26 mouse cellular contexts compared by ENCODE assay signal in genomic region chr16:30165667-30166180, GRCm38 (mm10).
DNase-seq lines count a peak whose midpoint lies in the region; ATAC-seq and TF ChIP-seq lines count a peak whose summit lies in the region.
"Had no signal": no experiment of that assay in that cellular context is flagged by ENCODE, and none has a peak within 500 bp of the region (broad histone marks: within the 10 kb centered on the region; RNA-seq: fewer than 3 reads in every experiment).

No protein-coding gene starts in this region.

- no peaks in the 10 kb centered on the region for H3K36me3 ChIP-seq in kidney, adult 2 months (ENCODE audit: control insufficient read depth, insufficient read depth, low read length)
- no peaks in the 10 kb centered on the region for H3K36me3 ChIP-seq in ES-Bruce4 (ENCODE audit: control insufficient read depth, insufficient read depth, low read length, poor library complexity, severe bottlenecking)
- no peaks in the 10 kb centered on the region for H3K36me3 ChIP-seq in stomach, postnatal 0 days (ENCODE audit: control insufficient read depth, insufficient read depth, low read length)
- H3K36me3 ChIP-seq: forebrain, embryonic 10.5 days; heart, embryonic 12.5 days; heart, embryonic 15.5 days; hindbrain, embryonic 10.5 days; hindbrain, embryonic 13.5 days; intestine, embryonic 15.5 days had no signal

- no peak overlapping the region for H3K4me3 ChIP-seq in kidney, adult 2 months (ENCODE audit: insufficient read depth, low read depth, low read length)
- H3K4me3 ChIP-seq in ES-Bruce4 (ENCODE audit: low read depth, low read length) = no peak overlapping the region
- H3K4me3 ChIP-seq in stomach, postnatal 0 days (ENCODE audit: low read depth, low read length) = no peak overlapping the region
- H3K4me3 ChIP-seq: forebrain, embryonic 10.5 days; gastrocnemius, adult 2 months; heart, embryonic 12.5 days; heart, embryonic 15.5 days; hindbrain, embryonic 10.5 days; hindbrain, embryonic 13.5 days; intestine, embryonic 15.5 days had no signal

- H3K9ac ChIP-seq in ES-Bruce4 (ENCODE audit: low read depth, poor library complexity, severe bottlenecking) = no peak overlapping the region
- no peak overlapping the region for H3K9ac ChIP-seq in stomach, postnatal 0 days (ENCODE audit: low read length)
- H3K9ac ChIP-seq: forebrain, postnatal 0 days; heart, embryonic 12.5 days; heart, embryonic 15.5 days; hindbrain, embryonic 13.5 days; intestine, embryonic 15.5 days had no signal

- no peak for TF ChIP-seq POLR2A in kidney, adult 2 months (IDR thresholded peaks at IDR 0.05; ENCODE audit: low read depth, low read length)
- no peak for TF ChIP-seq POLR2A in ES-Bruce4 (IDR thresholded peaks at IDR 0.05; ENCODE audit: insufficient read depth, low read length)

- H3K27ac ChIP-seq in kidney, adult 2 months (ENCODE audit: insufficient read depth, low read depth, low read length) = no peak overlapping the region
- H3K27ac ChIP-seq in ES-Bruce4 (ENCODE audit: insufficient read depth, low read length) = no peak overlapping the region
- no peak overlapping the region for H3K27ac ChIP-seq in stomach, postnatal 0 days (replicated peaks)
- H3K27ac ChIP-seq: forebrain, embryonic 10.5 days; gastrocnemius, adult 2 months; heart, embryonic 15.5 days; hindbrain, embryonic 10.5 days; hindbrain, embryonic 13.5 days; intestine, embryonic 15.5 days had no signal

- ATAC-seq in stomach, postnatal 0 days (ENCODE audit: low FRiP score, low TSS enrichment) = no peak
- ATAC-seq: forebrain, embryonic 14.5 days; forebrain, postnatal 0 days; hindbrain, embryonic 16.5 days; intestine, embryonic 15.5 days had no signal

- no peaks in the 10 kb centered on the region for H3K27me3 ChIP-seq in kidney, adult 2 months (replicated peaks; ENCODE audit: control insufficient read depth, insufficient read depth, low read length)
- H3K27me3 ChIP-seq in ES-Bruce4 (ENCODE audit: control insufficient read depth, insufficient read depth, low read length, poor library complexity, severe bottlenecking) = no peaks in the 10 kb centered on the region
- H3K27me3 ChIP-seq in stomach, postnatal 0 days (ENCODE audit: control insufficient read depth, insufficient read depth, low read length) = no peaks in the 10 kb centered on the region
- H3K27me3 ChIP-seq: intestine, embryonic 15.5 days had no signal

- H3K4me1 ChIP-seq in kidney, adult 2 months (ENCODE audit: control insufficient read depth, insufficient read depth, low read length) = no peaks in the 10 kb centered on the region; the same call in 1 of the 2 replicates
- peaks cover 3% of the 10 kb centered on the region for H3K4me1 ChIP-seq in ES-Bruce4 (ENCODE audit: control insufficient read depth, insufficient read depth, low read length)
- no peaks in the 10 kb centered on the region for H3K4me1 ChIP-seq in stomach, postnatal 0 days (replicated peaks; ENCODE audit: control insufficient read depth, insufficient read depth)
- H3K4me1 ChIP-seq: heart, embryonic 15.5 days; hindbrain, embryonic 13.5 days had no signal

- H3K4me2 ChIP-seq in stomach, postnatal 0 days (replicated peaks; ENCODE audit: low read depth) = no peak overlapping the region
- H3K4me2 ChIP-seq: heart, embryonic 12.5 days; heart, embryonic 15.5 days; hindbrain, embryonic 13.5 days; intestine, embryonic 15.5 days had no signal

- TF ChIP-seq EP300 in ES-Bruce4 (IDR thresholded peaks at IDR 0.05; ENCODE audit: insufficient read depth, low read depth, low read length) = no peak
- no peak for TF ChIP-seq EP300 in stomach, postnatal 0 days (optimal IDR thresholded peaks at IDR 0.05)

- no peak for DNase-seq in kidney, adult 2 months
- DNase-seq in kidney, postnatal 14 days = no peak
- DNase-seq in R1 (ENCODE audit: low read depth, low spot score) = peak; percentile 70
- no peak for DNase-seq in cerebellum, adult 11 months
- no peak for DNase-seq in stomach, postnatal 0 days (ENCODE audit: low spot score)
- DNase-seq in heart, adult 18-20 months = no peak
- DNase-seq: adrenal gland, postnatal 10 days; adrenal gland, postnatal 36 days; B cell, adult 2 months; cerebellum, adult 8-10 months; cerebellum, postnatal 10 days; cerebellum, postnatal 36 days; forebrain, postnatal 0 days; gastrocnemius, adult 2 months; gastrocnemius, postnatal 14 days; heart, postnatal 10 days; heart, postnatal 36 days had no signal

- TF ChIP-seq CTCF in kidney, adult 2 months (conservative IDR thresholded peaks at IDR 0.05; ENCODE audit: insufficient read depth, insufficient read length, low read depth, low read length) = 0 out of 2 replicates have a peak, but pooled peaks have one; percentile 12
- peak; percentile 45 for TF ChIP-seq CTCF in ES-Bruce4 (IDR thresholded peaks at IDR 0.05; ENCODE audit: low read depth, low read length)
- no peak; the same call in 1 of the 2 replicates for TF ChIP-seq CTCF in stomach, postnatal 0 days (IDR thresholded peaks at IDR 0.05; ENCODE audit: low read depth)

- no peaks in the 10 kb centered on the region for H3K9me3 ChIP-seq in ES-Bruce4 (replicated peaks; ENCODE audit: control insufficient read depth, insufficient read depth, low read length, poor library complexity, severe bottlenecking)
- no peaks in the 10 kb centered on the region for H3K9me3 ChIP-seq in stomach, postnatal 0 days (ENCODE audit: control insufficient read depth, low read length)
- H3K9me3 ChIP-seq: forebrain, embryonic 10.5 days; heart, embryonic 15.5 days; hindbrain, embryonic 10.5 days; hindbrain, embryonic 13.5 days; intestine, embryonic 15.5 days had no signal

- 80% methylated on average over 3 of the region's 3 CpGs for WGBS in kidney, adult 2 months
- 68% methylated on average over 3 of the region's 3 CpGs for WGBS in stomach, postnatal 0 days
